Mouse (Mus musculus) intestine, embryonic 14.5 days (tissue): Measurements from ENCODE around the gene Srrm4. TPM values are rescaled to one million over a fixed set of nuclear protein-coding genes. Genes with fewer than 3 reads are reported as not detected.

ENCODE experiments used
- ATAC-seq: fragments of 200-750 bp; cut with Nextera tagmentation; replicated peaks from 2 replicates; pipeline ENCODE4 v1.8.0; 2017; ENCODE audit warnings: low read depth, moderate number of reproducible peaks, moderate TSS enrichment, moderate library complexity; ENCODE audit not compliant: low FRiP score, low TSS enrichment
- DNase-seq: peaks from one replicate; pipeline ENCODE4 v3.0.0-alpha.2; 2018; ENCODE audit warnings: low spot score
- H3K27ac ChIP-seq: fragments of 300-500 bp; sonication (generic); 2 replicates; pipeline ENCODE4 v1.5.1; 2014; ENCODE audit warnings: low read depth, mild to moderate bottlenecking, control low read depth
- H3K27me3 ChIP-seq: fragments of 300-500 bp; sonication (generic); replicated peaks from 2 replicates; pipeline ENCODE4 v1.6.1; 2014; ENCODE audit warnings: low read length, control low read depth; ENCODE audit not compliant: control insufficient read depth, insufficient read depth
- H3K36me3 ChIP-seq: fragments of 300-500 bp; sonication (generic); 2 replicates; pipeline ENCODE4 v1.6.1; 2014; ENCODE audit warnings: low read length, control low read depth; ENCODE audit not compliant: control insufficient read depth, insufficient read depth
- H3K4me1 ChIP-seq: fragments of 300-500 bp; sonication (generic); replicated peaks from 2 replicates; pipeline ENCODE4 v1.6.1; 2014; ENCODE audit warnings: low read length, control low read depth, mixed read lengths; ENCODE audit not compliant: control insufficient read depth, insufficient read depth
- H3K4me2 ChIP-seq: fragments of 300-500 bp; sonication (generic); 2 replicates; pipeline ENCODE4 v1.6.1; 2014; ENCODE audit warnings: low read length
- H3K4me3 ChIP-seq: fragments of 300-500 bp; sonication (generic); 2 replicates; pipeline ENCODE4 v1.5.1; 2014; ENCODE audit warnings: low read depth, low read length, control low read depth, mixed read lengths
- H3K9ac ChIP-seq: fragments of 300-500 bp; sonication (generic); 2 replicates; pipeline ENCODE4 v1.6.1; 2014; ENCODE audit warnings: mild to moderate bottlenecking, low read length
- H3K9me3 ChIP-seq: fragments of 300-500 bp; sonication (generic); 2 replicates; pipeline ENCODE4 v1.6.1; 2016; ENCODE audit warnings: low read length, control low read depth; ENCODE audit not compliant: control insufficient read depth
- WGBS: fragments of 180-500 bp; shearing (Covaris S2); extraction: QIAGEN DNeasy Blood & Tissue Kit; methylation state at CpG from one replicate; pipeline ENCODE4 v1.1.7; 2014; 5-methylcytosine and 5-hydroxymethylcytosine counted together
- polyA plus RNA-seq: library from polyadenylated mRNA; unstranded; fragments of >200 nt; fragmentation: Nextera tagmentation; extraction: Ambion mirVana; gene quantifications from 2 replicates; pipeline ENCODE4 v1.2.1, GENCODE M21; 2014

The Srrm4 gene
- polyA plus RNA-seq, 1 experiment from 2014 or later, result 2.7 TPM

DNA sequence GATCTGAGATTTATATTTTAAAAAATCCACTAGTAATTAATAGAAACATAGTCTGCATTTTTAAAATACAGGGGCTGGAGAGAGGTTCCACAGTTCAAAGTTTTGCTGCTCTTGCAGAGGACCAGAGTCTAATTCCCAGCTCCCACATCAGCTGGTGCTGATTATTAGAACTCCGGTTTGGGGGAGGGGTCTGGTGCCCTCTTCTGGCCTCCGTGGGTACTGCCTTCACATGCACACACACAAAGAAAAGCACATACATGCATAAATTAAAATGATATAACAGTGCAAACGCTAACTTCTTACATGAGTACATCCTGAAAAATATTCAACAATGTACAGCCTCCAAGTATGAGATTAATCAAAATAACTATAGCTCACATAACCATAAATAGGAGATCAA is 50.5 kb downstream of the Srrm4 start:
- Histone ChIP-seq H3K4me1 (no peaks in the 10 kb centered on the region), H3K4me2 (no peak overlapping the region), H3K36me3 (no peaks in the 10 kb centered on the region), H3K27ac (no peak overlapping the region), H3K9ac (no peak overlapping the region), H3K4me3 (no peak overlapping the region), H3K27me3 (no peaks in the 10 kb centered on the region), H3K9me3 (no peaks in the 10 kb centered on the region)
- ATAC-seq (no peak), DNase-seq (no peak)
- WGBS, result 83% methylated on average over 3 of the region's 3 CpGs

DNA sequence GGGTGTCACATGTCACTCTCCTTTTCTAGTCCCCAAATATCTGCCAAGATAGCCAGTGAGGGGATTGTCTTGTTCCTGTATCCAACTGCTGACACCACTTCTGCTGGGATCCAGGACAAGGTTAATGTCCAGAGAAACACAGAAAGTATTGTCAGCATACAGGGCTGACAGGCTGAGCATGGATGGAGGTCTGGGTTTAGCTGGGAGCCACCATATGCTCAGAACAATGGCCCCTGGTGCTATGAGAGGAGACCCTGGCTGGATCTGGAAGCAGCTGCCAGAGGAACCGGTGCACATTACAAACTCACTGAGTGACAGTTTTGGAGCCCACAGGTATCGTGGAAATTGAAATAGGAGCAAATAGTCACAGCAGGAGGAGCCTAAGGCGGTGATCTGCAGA is 52.3 kb downstream of the Srrm4 start:
- H3K9ac ChIP-seq, result no peak overlapping the region
- no peaks in the 10 kb centered on the region for H3K27me3 ChIP-seq
- no peaks in the 10 kb centered on the region for H3K9me3 ChIP-seq
- H3K4me1 ChIP-seq, result no peaks in the 10 kb centered on the region
- ATAC-seq, result no peak
- 65% methylated on average over 3 of the region's 3 CpGs for WGBS
- DNase-seq, result no peak
- H3K27ac ChIP-seq, result no peak overlapping the region
- no peak overlapping the region for H3K4me2 ChIP-seq
- H3K4me3 ChIP-seq, result no peak overlapping the region
- no peaks in the 10 kb centered on the region for H3K36me3 ChIP-seq

DNA sequence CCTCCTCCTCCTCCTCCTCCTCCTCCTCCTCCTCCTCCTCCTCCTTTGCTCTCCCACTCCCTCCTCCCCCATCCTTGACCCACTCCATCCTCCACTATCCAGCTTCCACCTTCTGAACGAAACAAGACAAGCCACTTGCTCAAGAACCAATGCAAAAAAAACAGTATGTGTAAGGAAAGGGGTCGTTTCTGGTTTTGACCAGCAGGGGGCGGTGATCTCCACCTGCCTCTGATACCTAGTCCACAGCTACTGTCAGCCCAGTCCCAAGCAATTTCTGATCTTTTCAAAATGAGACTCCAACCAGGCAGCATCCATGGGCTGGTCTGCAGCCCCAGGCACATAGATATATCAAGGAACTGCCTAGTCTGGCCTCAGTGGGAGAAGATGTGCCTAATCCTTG is 53.1 kb downstream of the Srrm4 start:
- Histone ChIP-seq H3K9ac (no peak overlapping the region), H3K4me3 (no peak overlapping the region), H3K27me3 (no peaks in the 10 kb centered on the region), H3K4me2 (no peak overlapping the region), H3K27ac (no peak overlapping the region), H3K4me1 (no peaks in the 10 kb centered on the region), H3K36me3 (no peaks in the 10 kb centered on the region), H3K9me3 (no peaks in the 10 kb centered on the region)
- WGBS, result 54% methylated on average over 3 of the region's 3 CpGs
- no peak for DNase-seq
- ATAC-seq, result no peak

DNA sequence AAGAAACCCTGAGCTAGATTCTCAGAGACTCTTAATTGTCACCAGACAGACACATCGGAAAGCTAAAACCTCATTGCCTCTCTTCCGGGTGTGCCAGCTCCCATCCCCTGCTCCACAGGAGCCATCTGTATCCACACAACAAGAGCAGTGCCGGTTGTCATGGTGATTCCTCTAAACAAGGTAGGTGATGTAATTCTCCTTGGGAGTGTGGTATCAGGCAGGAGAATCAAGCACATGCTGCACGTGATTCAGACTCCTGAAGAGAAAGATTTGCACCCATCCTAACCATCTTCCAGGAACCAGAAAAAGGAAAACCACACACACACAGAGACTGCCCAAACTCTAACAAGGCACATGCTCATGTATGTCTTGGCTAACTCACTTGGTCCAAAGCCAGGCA is 65.3 kb downstream of the Srrm4 start:
- Histone ChIP-seq H3K27me3 (no peaks in the 10 kb centered on the region), H3K27ac (no peak overlapping the region), H3K36me3 (no peaks in the 10 kb centered on the region), H3K9me3 (no peaks in the 10 kb centered on the region), H3K4me1 (no peaks in the 10 kb centered on the region), H3K9ac (no peak overlapping the region), H3K4me3 (no peak overlapping the region), H3K4me2 (no peak overlapping the region)
- ATAC-seq, result no peak
- DNase-seq, result no peak
- 64% methylated on average over 4 of the region's 4 CpGs for WGBS

DNA sequence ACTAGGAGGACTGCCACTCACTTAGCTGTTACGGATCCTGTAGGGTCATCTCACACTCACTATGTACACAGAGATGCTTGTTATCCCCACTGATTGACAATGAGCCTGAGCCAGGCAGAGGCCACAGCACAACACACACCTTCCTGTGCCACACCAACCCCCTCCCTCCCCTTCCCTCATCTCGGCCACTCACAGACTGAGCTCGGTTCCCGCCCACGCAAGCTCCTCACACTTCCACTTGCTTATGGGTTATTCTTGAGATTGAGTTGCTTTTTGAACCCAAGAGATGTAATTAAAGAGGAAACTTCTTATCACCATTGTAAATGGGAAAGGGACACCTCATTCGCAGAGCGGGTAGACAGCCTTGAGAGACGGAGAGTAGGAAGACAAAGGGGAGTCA is 66.3 kb downstream of the Srrm4 start:
- no peak overlapping the region for H3K4me2 ChIP-seq
- ATAC-seq (no peak), DNase-seq (no peak)
- 81% methylated on average over 8 of the region's 8 CpGs for WGBS
- no peaks in the 10 kb centered on the region for H3K4me1 ChIP-seq
- H3K27ac ChIP-seq, result no peak overlapping the region
- H3K27me3 ChIP-seq, result no peaks in the 10 kb centered on the region
- no peak overlapping the region for H3K4me3 ChIP-seq
- H3K36me3 ChIP-seq, result no peaks in the 10 kb centered on the region
- no peaks in the 10 kb centered on the region for H3K9me3 ChIP-seq
- H3K9ac ChIP-seq, result no peak overlapping the region

DNA sequence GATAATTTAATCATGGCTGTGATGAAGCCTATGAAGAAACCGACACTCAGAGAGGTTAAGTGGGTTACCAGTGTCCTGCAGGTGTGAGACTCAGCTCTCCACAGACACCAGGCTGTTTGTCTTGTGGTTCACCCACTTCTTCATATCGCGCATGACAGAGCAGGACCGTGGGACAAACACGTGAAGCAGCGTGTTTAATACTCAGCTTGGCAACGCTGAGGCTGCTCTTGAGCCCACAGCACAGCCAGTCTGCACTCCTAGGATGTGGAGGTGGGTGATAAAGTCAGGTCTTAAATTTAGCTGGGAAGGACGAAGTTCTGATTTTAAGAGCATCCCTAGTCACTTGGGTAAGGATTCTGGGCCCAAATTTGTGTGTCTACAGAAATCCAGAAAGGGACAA is 68.1 kb downstream of the Srrm4 start:
- WGBS, result 91% methylated on average over 8 of the region's 8 CpGs

DNA sequence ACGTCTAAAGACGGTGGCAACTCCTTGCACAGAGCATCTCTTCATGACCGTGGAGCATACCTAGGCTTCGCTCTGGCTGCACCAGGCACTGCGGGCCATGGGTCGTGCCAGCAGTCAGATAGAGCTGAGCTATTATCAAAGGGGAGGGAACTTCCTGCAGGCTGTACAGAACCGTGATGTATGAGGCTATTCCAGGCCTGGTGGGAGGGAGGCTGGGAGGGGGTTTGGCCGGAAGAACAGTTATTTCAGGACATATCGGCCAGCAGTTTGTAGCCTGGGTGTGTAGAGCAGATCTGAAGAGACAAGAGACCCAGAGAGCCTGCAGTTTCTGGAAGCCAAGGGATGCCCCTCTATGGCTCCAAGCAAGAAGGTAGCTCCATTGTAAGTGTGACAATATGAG is 68.5 kb downstream of the Srrm4 start:
- ATAC-seq (no peak), DNase-seq (no peak)
- 49% methylated on average over 9 of the region's 9 CpGs for WGBS
- H3K36me3 ChIP-seq, result no peaks in the 10 kb centered on the region
- H3K9me3 ChIP-seq, result no peaks in the 10 kb centered on the region
- H3K4me3 ChIP-seq, result no peak overlapping the region
- H3K27me3 ChIP-seq, result no peaks in the 10 kb centered on the region
- no peaks in the 10 kb centered on the region for H3K4me1 ChIP-seq
- H3K27ac ChIP-seq, result no peak overlapping the region
- H3K4me2 ChIP-seq, result no peak overlapping the region
- H3K9ac ChIP-seq, result no peak overlapping the region

More for the DNA sequence above, 68.1 kb downstream of the Srrm4 start:
- Histone ChIP-seq H3K4me1 (no peaks in the 10 kb centered on the region), H3K4me3 (no peak overlapping the region), H3K27ac (no peak overlapping the region), H3K27me3 (no peaks in the 10 kb centered on the region), H3K4me2 (no peak overlapping the region), H3K36me3 (no peaks in the 10 kb centered on the region), H3K9me3 (no peaks in the 10 kb centered on the region), H3K9ac (no peak overlapping the region)
- ATAC-seq (no peak), DNase-seq (no peak)

DNA sequence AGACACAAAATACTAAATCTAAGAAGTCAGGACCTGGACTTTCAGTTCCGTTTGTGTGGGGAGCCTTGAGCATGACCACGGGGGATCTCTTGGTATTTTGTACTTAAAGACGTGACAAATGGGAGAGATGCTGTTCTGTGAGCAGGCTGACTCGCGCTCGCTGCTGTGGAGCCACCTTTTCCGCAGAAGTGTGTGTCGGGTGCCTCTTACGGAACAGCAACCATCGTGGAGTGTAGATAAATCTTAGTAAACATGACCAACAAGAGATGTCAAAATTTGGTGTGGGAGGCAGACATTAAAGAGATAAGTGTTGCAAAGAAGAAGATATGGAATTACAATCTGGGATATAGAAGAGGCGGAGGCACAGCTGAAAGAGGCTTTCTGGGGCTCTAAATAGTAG is 69.3 kb downstream of the Srrm4 start:
- DNase-seq, result no peak
- 77% methylated on average over 11 of the region's 11 CpGs for WGBS
- H3K4me2 ChIP-seq, result no peak overlapping the region
- H3K4me3 ChIP-seq, result no peak overlapping the region
- no peak overlapping the region for H3K27ac ChIP-seq
- no peak for ATAC-seq
- H3K4me1 ChIP-seq, result no peaks in the 10 kb centered on the region
- H3K9ac ChIP-seq, result no peak overlapping the region
- H3K36me3 ChIP-seq, result no peaks in the 10 kb centered on the region
- H3K27me3 ChIP-seq, result no peaks in the 10 kb centered on the region
- no peaks in the 10 kb centered on the region for H3K9me3 ChIP-seq

DNA sequence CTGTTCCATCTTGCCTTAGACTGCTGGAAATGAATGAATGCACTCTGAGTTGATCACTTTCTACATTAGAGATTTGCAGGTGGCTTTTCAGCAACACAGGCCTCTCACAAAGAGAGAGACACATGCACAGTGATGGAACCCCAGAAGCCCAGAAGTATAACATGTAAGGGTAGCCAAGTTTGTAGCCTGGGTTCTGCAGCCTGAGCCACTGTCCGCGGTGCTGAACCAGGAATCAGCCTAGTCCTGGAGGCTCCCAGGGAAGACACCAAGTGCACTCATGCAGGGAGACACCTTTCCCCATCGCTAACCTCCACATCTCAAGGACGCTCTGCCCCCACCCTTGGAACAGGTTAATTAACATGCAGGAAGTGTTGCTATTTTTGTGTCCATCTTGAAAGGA is 73.6 kb downstream of the Srrm4 start:
- H3K36me3 ChIP-seq, result no peaks in the 10 kb centered on the region
- ATAC-seq (no peak), DNase-seq (peak; percentile 77)
- H3K27ac ChIP-seq, result no peak overlapping the region
- no peak overlapping the region for H3K9ac ChIP-seq
- 17% methylated on average over 4 of the region's 4 CpGs for WGBS
- H3K4me3 ChIP-seq, result no peak overlapping the region
- no peak overlapping the region for H3K4me2 ChIP-seq
- H3K4me1 ChIP-seq, result no peaks in the 10 kb centered on the region
- H3K27me3 ChIP-seq, result no peaks in the 10 kb centered on the region
- H3K9me3 ChIP-seq, result no peaks in the 10 kb centered on the region
